Mouse (Mus musculus): ENCODE measurements at regions not wholly inside any gene's neighbourhood (a gene's known extent, or its start where the extent isn't known, plus 50 kb on each side); places are given as distances from the start of the nearest gene placed in this dataset.
"Not testable (repeated sequence)": the region's sequence is repeated elsewhere in the genome, so short reads cannot be mapped to it uniquely, and the experiment has no call there.

- H3K4me1 ChIP-seq (ENCODE audit: control insufficient read depth, insufficient read depth, low read length) = peaks cover 3% of the 10 kb centered on the region; the same call in 1 of the 2 replicates
- no peaks in the 10 kb centered on the region for H3K27me3 ChIP-seq (replicated peaks; ENCODE audit: control insufficient read depth, insufficient read depth, low read length)
- DNase-seq = no peak
- H3K36me3 ChIP-seq (ENCODE audit: control insufficient read depth, insufficient read depth, low read length) = no peaks in the 10 kb centered on the region
- no peak overlapping the region for H3K4me3 ChIP-seq (ENCODE audit: insufficient read depth, low read depth, low read length)
- WGBS = 13% methylated on average over 6 of the region's 6 CpGs
- no peak overlapping the region for H3K27ac ChIP-seq (ENCODE audit: insufficient read depth, low read depth, low read length)
- TF ChIP-seq CTCF (conservative IDR thresholded peaks at IDR 0.05; ENCODE audit: insufficient read depth, insufficient read length, low read depth, low read length) (no peak), POLR2A (IDR thresholded peaks at IDR 0.05; ENCODE audit: low read depth, low read length) (no peak)
Observed at GRCm38 (mm10) chr1:14109190-14109482, 1984.0 kb downstream of the 4930444P10Rik start.

- H3K4me1 ChIP-seq (ENCODE audit: control insufficient read depth, insufficient read depth, low read length) = peaks cover 3% of the 10 kb centered on the region; the same call in 1 of the 2 replicates
- H3K36me3 ChIP-seq (ENCODE audit: control insufficient read depth, insufficient read depth, low read length) = no peaks in the 10 kb centered on the region
- WGBS = 39% methylated on average over 7 of the region's 7 CpGs
- peak; percentile 65 for DNase-seq
- H3K27ac ChIP-seq (ENCODE audit: insufficient read depth, low read depth, low read length) = no peak overlapping the region
- H3K4me3 ChIP-seq (ENCODE audit: insufficient read depth, low read depth, low read length) = no peak overlapping the region
- TF ChIP-seq CTCF (conservative IDR thresholded peaks at IDR 0.05; ENCODE audit: insufficient read depth, insufficient read length, low read depth, low read length) (no peak), POLR2A (IDR thresholded peaks at IDR 0.05; ENCODE audit: low read depth, low read length) (no peak)
- H3K27me3 ChIP-seq (replicated peaks; ENCODE audit: control insufficient read depth, insufficient read depth, low read length) = no peaks in the 10 kb centered on the region
Observed at GRCm38 (mm10) chr1:14108450-14109189, 1984.5 kb downstream of the 4930444P10Rik start.

- H3K4me3 ChIP-seq (ENCODE audit: insufficient read depth, low read depth, low read length); H3K4me1 ChIP-seq (ENCODE audit: control insufficient read depth, insufficient read depth, low read length); H3K27me3 ChIP-seq (replicated peaks; ENCODE audit: control insufficient read depth, insufficient read depth, low read length); H3K36me3 ChIP-seq (ENCODE audit: control insufficient read depth, insufficient read depth, low read length); DNase-seq; H3K27ac ChIP-seq (ENCODE audit: insufficient read depth, low read depth, low read length): not testable (repeated sequence)
- WGBS = 93% methylated on average over 6 of the region's 6 CpGs
Observed at GRCm38 (mm10) chr1:14105521-14105920, 1987.6 kb downstream of the 4930444P10Rik start.

GRCm38 (mm10) chr1:14104529-14104928 lies 1988.6 kb downstream of the 4930444P10Rik start:
- WGBS = 74% methylated on average over 2 of the region's 2 CpGs

GRCm38 (mm10) chr1:14099031-14099430 lies 1994.1 kb downstream of the 4930444P10Rik start:
- TF ChIP-seq POLR2A (IDR thresholded peaks at IDR 0.05; ENCODE audit: low read depth, low read length) (no peak), CTCF (conservative IDR thresholded peaks at IDR 0.05; ENCODE audit: insufficient read depth, insufficient read length, low read depth, low read length) (no peak)
- 82% methylated on average over 5 of the region's 5 CpGs for WGBS
- Histone ChIP-seq H3K4me3 (ENCODE audit: insufficient read depth, low read depth, low read length) (no peak overlapping the region), H3K27me3 (replicated peaks; ENCODE audit: control insufficient read depth, insufficient read depth, low read length) (no peaks in the 10 kb centered on the region; the same call in 1 of the 2 replicates), H3K27ac (ENCODE audit: insufficient read depth, low read depth, low read length) (no peak overlapping the region), H3K36me3 (ENCODE audit: control insufficient read depth, insufficient read depth, low read length) (no peaks in the 10 kb centered on the region), H3K4me1 (ENCODE audit: control insufficient read depth, insufficient read depth, low read length) (no peaks in the 10 kb centered on the region)
- no peak for DNase-seq

More at GRCm38 (mm10) chr1:14104529-14104928, 1988.6 kb downstream of the 4930444P10Rik start:
- Histone ChIP-seq H3K4me3 (ENCODE audit: insufficient read depth, low read depth, low read length) (no peak overlapping the region), H3K36me3 (ENCODE audit: control insufficient read depth, insufficient read depth, low read length) (no peaks in the 10 kb centered on the region), H3K4me1 (ENCODE audit: control insufficient read depth, insufficient read depth, low read length) (peaks cover 3% of the 10 kb centered on the region; the same call in 1 of the 2 replicates), H3K27ac (ENCODE audit: insufficient read depth, low read depth, low read length) (no peak overlapping the region), H3K27me3 (replicated peaks; ENCODE audit: control insufficient read depth, insufficient read depth, low read length) (no peaks in the 10 kb centered on the region; the same call in 1 of the 2 replicates)
- DNase-seq = no peak
- no peak for TF ChIP-seq CTCF (conservative IDR thresholded peaks at IDR 0.05; ENCODE audit: insufficient read depth, insufficient read length, low read depth, low read length)
- no peak for TF ChIP-seq POLR2A (IDR thresholded peaks at IDR 0.05; ENCODE audit: low read depth, low read length)

- TF ChIP-seq CTCF (conservative IDR thresholded peaks at IDR 0.05; ENCODE audit: insufficient read depth, insufficient read length, low read depth, low read length) = no peak
- TF ChIP-seq POLR2A (IDR thresholded peaks at IDR 0.05; ENCODE audit: low read depth, low read length) = no peak
- Histone ChIP-seq H3K4me3 (ENCODE audit: insufficient read depth, low read depth, low read length) (no peak overlapping the region), H3K27ac (ENCODE audit: insufficient read depth, low read depth, low read length) (no peak overlapping the region), H3K4me1 (ENCODE audit: control insufficient read depth, insufficient read depth, low read length) (no peaks in the 10 kb centered on the region), H3K36me3 (ENCODE audit: control insufficient read depth, insufficient read depth, low read length) (no peaks in the 10 kb centered on the region), H3K27me3 (replicated peaks; ENCODE audit: control insufficient read depth, insufficient read depth, low read length) (no peaks in the 10 kb centered on the region; the same call in 1 of the 2 replicates)
- no peak for DNase-seq
- 46% methylated on average over 5 of the region's 5 CpGs for whole genome bisulfite sequencing
Observed at GRCm38 (mm10) chr1:14097567-14098228, 1995.4 kb downstream of the 4930444P10Rik start.

- Histone ChIP-seq H3K36me3 (ENCODE audit: control insufficient read depth, insufficient read depth, low read length) (no peaks in the 10 kb centered on the region), H3K27me3 (replicated peaks; ENCODE audit: control insufficient read depth, insufficient read depth, low read length) (no peaks in the 10 kb centered on the region), H3K4me1 (ENCODE audit: control insufficient read depth, insufficient read depth, low read length) (no peaks in the 10 kb centered on the region), H3K4me3 (ENCODE audit: insufficient read depth, low read depth, low read length) (no peak overlapping the region), H3K27ac (ENCODE audit: insufficient read depth, low read depth, low read length) (no peak overlapping the region)
- WGBS = 84% methylated on average over 3 of the region's 3 CpGs
- DNase-seq = peak; percentile 1
- TF ChIP-seq POLR2A (IDR thresholded peaks at IDR 0.05; ENCODE audit: low read depth, low read length) = no peak
- no peak for TF ChIP-seq CTCF (conservative IDR thresholded peaks at IDR 0.05; ENCODE audit: insufficient read depth, insufficient read length, low read depth, low read length)
Observed at GRCm38 (mm10) chr1:14064856-14065255, 2028.3 kb downstream of the 4930444P10Rik start.

Measured in kidney, adult 2 months (tissue).